Mouse (Mus musculus): ENCODE results near the gene Slc22a16. TPM values are rescaled to one million over a fixed set of nuclear protein-coding genes. Genes with fewer than 3 reads are reported as not detected.
A peak's percentile ranks its signal among the peaks of the same experiment; 100 is the strongest.
"Not testable (repeated sequence)": the region's sequence is repeated elsewhere in the genome, so short reads cannot be mapped to it uniquely, and the experiment has no call there.

Gene Slc22a16
- not detected for total RNA-seq (2021)
- long read RNA-seq, experiment 1: 0 reads
- long read RNA-seq, experiment 2: 0 reads

- DNase-seq (ENCODE audit: low spot score in 2 of 2): no peak
- H3K4me3 ChIP-seq: no peak within 1 kb of the TSS
- no peak within 1 kb of the TSS for H3K27ac ChIP-seq
- TF ChIP-seq CTCF (conservative IDR thresholded peaks at IDR 0.05): no peak
Measured at GRCm38 (mm10) chr10:40570036-40570435, at the start of gene Slc22a16. Slc22a16 (plus strand) TSS chr10:40570336.

DNA sequence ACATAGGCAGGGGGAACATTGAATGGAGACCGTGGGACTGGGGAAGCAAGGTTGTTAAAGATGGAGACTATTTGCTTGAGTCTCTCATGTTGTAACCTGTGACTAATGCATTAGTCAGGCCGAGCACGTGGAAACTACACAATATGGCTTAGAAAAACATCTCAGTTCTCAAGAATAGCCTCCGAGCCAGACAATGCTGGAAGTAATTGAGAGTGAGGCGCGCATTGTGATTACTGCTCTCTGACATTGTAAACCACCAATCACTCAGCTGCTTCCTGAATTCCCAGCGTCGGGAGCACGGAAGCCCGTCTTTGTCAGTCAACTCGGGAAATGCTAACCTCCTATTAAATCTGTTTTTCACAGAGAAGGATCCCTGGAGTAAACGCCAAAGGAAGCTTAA is 48.6 kb upstream of the Slc22a16 start:
- H3K27ac ChIP-seq: peak overlapping the region; percentile 93

GRCm38 (mm10) chr10:40523312-40523975 is 46.7 kb upstream of the Slc22a16 start:
- peak overlapping the region; percentile 93 for H3K27ac ChIP-seq
- DNase-seq (ENCODE audit: low spot score in 2 of 2): no peak

More for the DNA sequence above, 48.6 kb upstream of the Slc22a16 start:
- no peak overlapping the region for H3K4me3 ChIP-seq
- TF ChIP-seq CTCF (conservative IDR thresholded peaks at IDR 0.05): no peak
- no peak for DNase-seq (ENCODE audit: low spot score in 2 of 2)

GRCm38 (mm10) chr10:40524032-40524806 is 45.9 kb upstream of the Slc22a16 start:
- Histone ChIP-seq H3K27ac (peak overlapping the region; percentile 93), H3K4me3 (no peak overlapping the region)
- DNase-seq (ENCODE audit: low spot score in 2 of 2): no peak
- peak; percentile 44 for TF ChIP-seq CTCF (conservative IDR thresholded peaks at IDR 0.05)

More at GRCm38 (mm10) chr10:40523312-40523975, 46.7 kb upstream of the Slc22a16 start:
- H3K4me3 ChIP-seq: no peak overlapping the region
- no peak for TF ChIP-seq CTCF (conservative IDR thresholded peaks at IDR 0.05)

- peak; percentile 78 to 81 for DNase-seq (ENCODE audit: low spot score in 2 of 2)
- peak; percentile 99 for TF ChIP-seq CTCF (conservative IDR thresholded peaks at IDR 0.05)
- no peak overlapping the region for H3K4me3 ChIP-seq
- H3K27ac ChIP-seq: peak overlapping the region; percentile 93
Measured at GRCm38 (mm10) chr10:40524991-40525390, 45.1 kb upstream of the Slc22a16 start.

DNA sequence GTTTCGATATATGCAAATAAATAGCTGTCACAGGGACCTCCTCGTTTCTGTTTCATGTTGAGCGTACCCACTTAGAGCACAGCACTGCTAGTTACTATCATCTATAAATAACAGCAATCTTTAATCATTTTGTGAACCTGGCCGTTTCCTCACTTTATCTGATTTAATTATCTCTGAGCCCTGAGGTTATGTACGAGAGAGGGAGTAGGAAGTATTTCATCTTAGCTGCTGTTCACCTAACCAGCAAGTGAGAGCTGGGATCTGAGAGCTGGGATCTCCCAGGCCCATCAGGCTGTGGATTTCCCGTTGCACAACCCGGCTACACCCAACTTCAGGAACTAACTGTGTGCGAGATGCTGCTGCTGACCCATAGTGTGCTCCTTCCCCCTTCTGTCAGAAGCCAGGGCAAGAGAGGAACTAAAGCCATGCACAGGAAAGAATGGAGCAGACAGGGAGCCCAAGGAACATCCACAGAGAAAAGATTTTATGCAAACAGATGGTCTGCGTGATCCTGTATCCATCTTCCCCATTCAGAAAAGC is 44.5 kb upstream of the Slc22a16 start:
- no peak for DNase-seq (ENCODE audit: low spot score in 2 of 2)
- Histone ChIP-seq H3K4me3 (no peak overlapping the region), H3K27ac (peak overlapping the region; percentile 37)
- TF ChIP-seq CTCF (conservative IDR thresholded peaks at IDR 0.05): no peak

DNA sequence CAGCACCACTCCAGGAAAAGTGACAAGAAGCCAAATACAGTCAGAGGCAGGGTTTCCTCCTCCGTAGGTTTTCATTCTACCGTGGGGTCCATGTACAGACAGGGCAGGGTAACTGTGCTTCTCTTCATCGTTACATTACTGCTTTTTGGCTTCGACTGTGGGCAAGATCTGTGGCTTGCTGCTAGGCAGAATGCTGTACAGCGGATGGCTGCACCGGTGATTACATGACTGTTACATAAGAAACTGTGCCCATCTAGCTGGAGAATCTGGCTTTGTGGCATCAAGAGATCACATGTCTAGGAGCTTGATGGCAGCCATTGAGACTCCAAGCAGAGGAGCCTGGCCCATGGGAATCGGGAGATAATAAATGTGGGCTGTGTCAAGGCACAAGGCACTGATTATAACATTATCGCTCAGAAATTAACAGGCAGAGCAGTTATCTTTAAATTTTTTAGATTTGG is 43.8 kb upstream of the Slc22a16 start:
- DNase-seq (ENCODE audit: low spot score in 2 of 2): no peak
- H3K27ac ChIP-seq: peak overlapping the region; percentile 37
- no peak overlapping the region for H3K4me3 ChIP-seq
- no peak for TF ChIP-seq CTCF (conservative IDR thresholded peaks at IDR 0.05)

GRCm38 (mm10) chr10:40526986-40527385 is 43.1 kb upstream of the Slc22a16 start:
- Histone ChIP-seq H3K4me3 (no peak overlapping the region), H3K27ac (no peak overlapping the region)
- DNase-seq (ENCODE audit: low spot score in 2 of 2): no peak
- TF ChIP-seq CTCF (conservative IDR thresholded peaks at IDR 0.05): no peak

DNA sequence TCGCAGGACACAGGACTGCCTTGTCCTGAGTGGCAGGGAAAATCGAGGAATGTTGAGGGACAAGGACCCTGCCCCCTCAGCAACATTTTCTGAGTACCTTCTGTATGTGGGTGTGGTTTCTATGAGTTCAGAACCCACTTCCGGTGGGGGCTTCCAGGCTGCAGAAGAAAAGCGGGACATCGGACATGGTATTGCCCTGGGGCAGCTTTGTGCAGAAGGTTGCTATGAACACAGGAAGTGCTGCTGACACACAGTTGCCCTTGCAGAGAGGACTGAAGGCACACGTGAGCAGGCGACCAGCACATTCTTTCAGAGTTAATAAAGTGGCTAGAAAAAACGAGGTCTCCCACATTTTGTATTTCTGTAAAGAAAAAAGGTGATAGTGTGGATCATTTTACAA is 42.6 kb upstream of the Slc22a16 start:
- Histone ChIP-seq H3K4me3 (no peak overlapping the region), H3K27ac (no peak overlapping the region)
- no peak for TF ChIP-seq CTCF (conservative IDR thresholded peaks at IDR 0.05)
- no peak for DNase-seq (ENCODE audit: low spot score in 2 of 2)

- TF ChIP-seq CTCF (conservative IDR thresholded peaks at IDR 0.05): no peak
- DNase-seq (ENCODE audit: low spot score in 2 of 2): no peak
- Histone ChIP-seq H3K4me3 (no peak overlapping the region), H3K27ac (no peak overlapping the region)
Measured at GRCm38 (mm10) chr10:40528668-40529067, 41.5 kb upstream of the Slc22a16 start.

- DNase-seq (ENCODE audit: low spot score in 2 of 2): no peak
- Histone ChIP-seq H3K27ac (no peak overlapping the region), H3K4me3 (no peak overlapping the region)
- peak; percentile 80 for TF ChIP-seq CTCF (conservative IDR thresholded peaks at IDR 0.05)
Measured at GRCm38 (mm10) chr10:40529617-40530016, 40.5 kb upstream of the Slc22a16 start.

GRCm38 (mm10) chr10:40530661-40531060 is 39.5 kb upstream of the Slc22a16 start:
- no peak for DNase-seq (ENCODE audit: low spot score in 2 of 2)
- no peak for TF ChIP-seq CTCF (conservative IDR thresholded peaks at IDR 0.05)
- Histone ChIP-seq H3K27ac (no peak overlapping the region), H3K4me3 (no peak overlapping the region)

- DNase-seq (ENCODE audit: low spot score in 2 of 2); H3K4me3 ChIP-seq; H3K27ac ChIP-seq: not testable (repeated sequence)
Measured at GRCm38 (mm10) chr10:40532586-40532985, 37.5 kb upstream of the Slc22a16 start.
